In genomic region chr3:51807981-51808870, GRCm38 (mm10) we compare ENCODE assay signal across 9 mouse cellular contexts.
A peak's percentile ranks its signal among the peaks of the same experiment; 100 is the strongest.
DNase-seq lines count a peak whose midpoint lies in the region; ATAC-seq and TF ChIP-seq lines count a peak whose summit lies in the region.
"Had no signal": no experiment of that assay in that cellular context is flagged by ENCODE, and none has a peak within 500 bp of the region (broad histone marks: within the 10 kb centered on the region; RNA-seq: fewer than 3 reads in every experiment).

No protein-coding gene starts in this region.

- no peak overlapping the region for H3K4me2 ChIP-seq in forebrain, postnatal 0 days (ENCODE audit: low read depth)

- H3K9me3 ChIP-seq in forebrain, postnatal 0 days (ENCODE audit: low read length) = no peaks in the 10 kb centered on the region

- ATAC-seq in forebrain, postnatal 0 days = peak; percentile 69

- H3K4me3 ChIP-seq in brown adipose tissue, adult 24 weeks (ENCODE audit: insufficient read depth, low read depth, low read length) = no peak overlapping the region
- no peak overlapping the region for H3K4me3 ChIP-seq in forebrain, postnatal 0 days (ENCODE audit: low read depth, low read length)
- H3K4me3 ChIP-seq in left cerebral cortex, adult 2 months = no peak overlapping the region

- intact Hi-C loops in left cerebral cortex, adult 2 months (cut with DNase I) = loop anchor here (10.0 kb wide), 1 partner anchor 387 kb away; no protein-coding TSS in a partner anchor

- H3K27ac ChIP-seq in brown adipose tissue, adult 24 weeks (replicated peaks; ENCODE audit: low read depth, low read length) = peak overlapping the region; percentile 53
- peak overlapping the region; percentile 47 for H3K27ac ChIP-seq in forebrain, postnatal 0 days (ENCODE audit: low read depth, low read length)
- H3K27ac ChIP-seq in left cerebral cortex, adult 2 months = no peak overlapping the region

- H3K27me3 ChIP-seq in forebrain, postnatal 0 days (ENCODE audit: insufficient read depth, low read length) = no peaks in the 10 kb centered on the region

- H3K4me1 ChIP-seq in brown adipose tissue, adult 24 weeks (ENCODE audit: control insufficient read depth, insufficient read depth, insufficient read length, low read length) = no peaks in the 10 kb centered on the region
- peaks cover 13% of the 10 kb centered on the region; the same call in 1 of the 2 replicates for H3K4me1 ChIP-seq in forebrain, postnatal 0 days (ENCODE audit: insufficient read depth)

- DNase-seq in gastrocnemius, adult 18-20 months (ENCODE audit: low spot score) = peak; percentile 42
- DNase-seq in gastrocnemius, postnatal 10 days = no peak
- peak; percentile 58 for DNase-seq in forebrain, postnatal 0 days
- peak; percentile 37 for DNase-seq in lung, postnatal 10 days
- DNase-seq in left cerebral cortex, adult 2 months (ENCODE audit: extremely low spot score in 1 of 2, low spot score in 2 of 2) = no peak
- DNase-seq in frontal cortex, postnatal 25 days (ENCODE audit: low spot score in 2 of 2) = no peak
- DNase-seq in spleen, postnatal 14 days (ENCODE audit: low spot score in 2 of 2) = no peak
- DNase-seq: B cell, adult 2 months had no signal

- 45% methylated on average over 16 of the region's 16 CpGs for WGBS in forebrain, postnatal 0 days

- TF ChIP-seq CTCF in forebrain, postnatal 0 days (IDR thresholded peaks at IDR 0.05; ENCODE audit: low read depth) = no peak
- no peak for TF ChIP-seq CTCF in left cerebral cortex, adult 2 months (IDR thresholded peaks at IDR 0.05)

- H3K9ac ChIP-seq in forebrain, postnatal 0 days = no peak overlapping the region

- no peaks in the 10 kb centered on the region for H3K36me3 ChIP-seq in forebrain, postnatal 0 days (ENCODE audit: insufficient read depth)

Comparison
In these comparisons a context has a peak if more than half of its experiments do, and no peak if none do; other contexts are left out.
1. DNase-seq: peak in gastrocnemius, adult 18-20 months (single experiment), forebrain, postnatal 0 days (single experiment) and lung, postnatal 10 days (single experiment); none in gastrocnemius, postnatal 10 days (single experiment), left cerebral cortex, adult 2 months (0 of 2), frontal cortex, postnatal 25 days (0 of 2) and spleen, postnatal 14 days (0 of 2).